Mouse (Mus musculus) thymus, adult 2 months (tissue): Measurements from ENCODE around the gene Spock1.

Source experiments
- CTCF ChIP-seq: fragments of 200-500 bp; IDR thresholded peaks from 2 replicates; pipeline ENCODE4 v1.5.1; 2012; ENCODE audit warnings: mild to moderate bottlenecking, control low read depth, low read length, moderate library complexity, borderline replicate concordance; ENCODE audit not compliant: control insufficient read depth, poor library complexity, insufficient read depth; ENCODE audit errors: extremely low read depth
- POLR2A ChIP-seq: fragments of 200-500 bp; IDR thresholded peaks from 2 replicates; pipeline ENCODE4 v1.6.1; 2012; ENCODE audit warnings: mild to moderate bottlenecking, low read length, control low read depth, moderate library complexity; ENCODE audit not compliant: control insufficient read depth, poor library complexity, insufficient read depth; ENCODE audit errors: extremely low read depth

DNA sequence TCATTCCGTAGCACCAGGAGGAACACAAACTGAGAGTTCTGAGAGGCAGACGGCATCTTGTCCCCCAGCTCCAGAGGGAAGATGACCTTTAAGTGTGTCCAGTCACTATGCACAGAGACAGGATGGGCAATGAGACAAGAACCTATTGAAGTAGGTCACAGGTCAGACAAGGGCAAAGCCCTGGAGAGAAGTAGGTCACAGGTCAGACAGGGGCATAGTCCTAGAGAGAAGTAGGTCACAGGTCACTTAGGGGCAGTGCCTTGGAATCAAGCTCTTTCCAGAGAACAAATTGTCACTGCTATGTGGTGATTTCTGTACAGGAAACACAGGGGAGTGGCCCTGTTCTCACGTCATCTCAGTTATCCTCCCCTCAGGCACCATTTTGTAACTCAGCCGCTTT, 334.6 kb downstream of the Spock1 start:
- TF ChIP-seq POLR2A (no peak), CTCF (no peak)
